Mouse (Mus musculus) spleen, postnatal 14 days (tissue): ENCODE data around the gene Phactr1.

Experiments used
- DNase-seq, 2 experiments: peaks; one replicate each; pipeline ENCODE4 v3.0.0; 2021 to 2022; ENCODE audit warnings: low spot score in 2 of 2

The Phactr1 gene

DNA sequence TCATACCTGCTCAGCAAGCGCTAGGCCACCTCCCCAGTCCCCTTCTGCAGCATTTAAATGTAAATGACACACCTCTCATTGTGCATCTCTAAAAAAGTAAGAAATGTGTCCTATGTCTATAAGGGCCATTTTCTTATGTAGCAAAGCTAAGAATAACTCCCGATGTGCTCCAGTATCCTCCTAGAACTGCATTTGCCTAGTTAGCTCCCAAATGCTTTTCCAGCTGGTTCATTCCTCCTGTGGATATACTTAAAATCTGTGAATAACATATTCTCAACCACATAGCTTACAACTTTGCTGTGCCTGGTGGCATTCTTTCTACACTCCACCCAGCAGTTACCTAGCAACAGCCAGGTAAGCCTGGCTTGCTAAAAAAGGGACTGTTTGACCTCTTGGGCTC lies 349.8 kb downstream of the Phactr1 start:
- DNase-seq: no peak

- no peak for DNase-seq
Observed at GRCm38 (mm10) chr13:43032451-43032850, 352.0 kb downstream of the Phactr1 start.

- DNase-seq: no peak
Observed at GRCm38 (mm10) chr13:43036510-43036909, 356.1 kb downstream of the Phactr1 start.

GRCm38 (mm10) chr13:43042766-43043165 lies 362.3 kb downstream of the Phactr1 start:
- DNase-seq: no peak

DNA sequence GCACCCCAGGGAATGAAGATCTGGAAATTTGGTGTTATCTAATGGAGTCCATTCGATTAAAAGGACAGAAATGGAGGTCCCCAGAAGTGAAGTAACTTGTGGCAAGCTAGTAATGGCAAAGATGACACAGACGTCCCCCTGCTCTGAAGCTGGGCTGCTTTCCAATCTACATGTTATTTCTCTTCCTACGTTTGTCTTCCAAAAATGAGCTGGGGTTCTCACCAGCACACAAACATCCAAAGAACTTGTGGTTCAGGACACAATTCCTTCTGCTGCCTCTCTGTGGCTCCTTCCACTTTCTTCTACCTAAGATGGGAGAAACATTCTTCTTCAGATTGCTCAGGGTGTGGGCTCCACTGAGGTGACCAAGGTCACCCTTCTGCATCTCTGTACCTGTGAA lies 368.1 kb downstream of the Phactr1 start:
- DNase-seq: no peak

- DNase-seq: no peak
Observed at GRCm38 (mm10) chr13:43053201-43053600, 372.8 kb downstream of the Phactr1 start.

GRCm38 (mm10) chr13:43055136-43055535 lies 374.7 kb downstream of the Phactr1 start:
- no peak for DNase-seq

DNA sequence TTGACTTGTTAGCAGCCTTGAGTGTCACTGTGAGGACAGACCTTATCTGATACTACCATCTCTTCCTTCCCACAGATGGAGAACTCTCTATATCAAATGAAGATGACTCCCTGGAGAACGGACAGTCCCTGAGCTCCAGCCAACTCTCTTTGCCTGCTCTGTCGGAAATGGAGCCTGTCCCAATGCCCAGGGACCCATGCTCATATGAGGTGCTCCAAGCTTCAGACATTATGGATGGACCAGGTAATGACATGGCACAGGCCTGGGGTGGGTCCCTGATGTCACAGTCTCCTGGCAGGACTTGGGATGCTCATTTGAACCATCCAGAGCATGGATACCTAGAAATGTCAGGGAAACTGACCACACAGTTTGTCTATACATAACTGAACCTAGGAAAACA lies 376.7 kb downstream of the Phactr1 start:
- DNase-seq: no peak

DNA sequence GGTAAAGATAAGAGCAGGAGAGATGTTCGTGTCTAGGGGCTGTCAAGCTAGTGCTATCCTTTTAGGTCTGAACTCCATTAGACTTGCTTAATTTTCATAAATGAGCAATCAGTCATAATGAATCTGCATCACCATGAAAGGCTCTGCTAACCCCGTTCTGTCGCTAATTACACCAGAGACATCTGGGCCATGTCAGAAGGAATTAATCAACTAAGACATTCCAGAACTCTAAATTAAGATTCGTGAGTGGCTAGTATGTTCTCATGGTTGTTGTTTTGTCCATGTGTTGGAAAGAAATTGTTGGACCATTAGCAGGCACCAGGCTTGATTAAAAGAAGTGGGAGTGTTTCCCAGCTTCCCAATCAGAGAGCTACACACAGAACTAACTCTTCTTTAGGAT lies 382.9 kb downstream of the Phactr1 start:
- no peak for DNase-seq

DNA sequence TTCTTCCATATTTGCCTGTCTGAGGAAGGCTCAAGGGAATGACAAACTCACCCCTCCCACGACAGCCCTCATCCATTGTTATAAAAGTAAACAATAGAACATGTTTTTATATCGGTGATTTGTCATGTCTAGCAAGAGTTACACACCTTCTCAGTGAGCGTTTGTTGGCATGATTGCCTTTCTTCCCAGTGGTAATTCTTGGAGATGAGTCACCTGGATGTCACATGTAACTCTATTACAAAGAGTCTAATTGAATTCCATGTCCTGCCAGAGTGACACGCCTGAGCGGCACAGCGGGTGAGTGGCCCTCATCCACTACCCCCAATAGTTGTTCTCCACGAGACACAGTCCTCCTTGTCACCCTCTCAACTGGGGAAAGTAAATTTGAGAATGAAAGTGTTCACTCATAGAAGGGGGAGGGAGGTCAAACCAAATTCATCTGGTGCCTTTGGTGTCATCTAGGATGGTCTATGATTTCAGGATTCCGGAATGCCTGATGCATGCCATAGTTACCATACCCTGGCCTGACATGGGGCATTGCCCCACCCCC lies 388.4 kb downstream of the Phactr1 start:
- DNase-seq: no peak

DNA sequence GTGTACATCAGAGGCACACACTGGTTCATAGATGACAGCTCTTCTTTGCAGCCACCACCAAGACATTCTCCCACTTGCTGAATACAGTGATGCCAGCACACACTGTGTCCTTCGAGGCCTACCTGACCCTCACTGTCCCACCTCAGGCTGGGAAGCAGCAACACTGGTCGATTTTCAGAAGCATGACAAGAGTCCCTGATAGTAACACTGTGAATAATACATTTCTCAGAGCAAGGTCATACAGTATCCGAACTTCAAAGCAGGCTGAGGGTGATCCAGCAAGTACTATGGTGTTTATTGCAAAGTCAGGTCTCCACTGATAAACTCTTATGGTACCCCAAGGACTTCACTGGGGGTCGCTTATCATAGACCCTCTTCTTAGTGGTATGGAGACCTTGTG lies 390.1 kb downstream of the Phactr1 start:
- DNase-seq: no peak

GRCm38 (mm10) chr13:43070971-43071370 lies 390.5 kb downstream of the Phactr1 start:
- DNase-seq: no peak

DNA sequence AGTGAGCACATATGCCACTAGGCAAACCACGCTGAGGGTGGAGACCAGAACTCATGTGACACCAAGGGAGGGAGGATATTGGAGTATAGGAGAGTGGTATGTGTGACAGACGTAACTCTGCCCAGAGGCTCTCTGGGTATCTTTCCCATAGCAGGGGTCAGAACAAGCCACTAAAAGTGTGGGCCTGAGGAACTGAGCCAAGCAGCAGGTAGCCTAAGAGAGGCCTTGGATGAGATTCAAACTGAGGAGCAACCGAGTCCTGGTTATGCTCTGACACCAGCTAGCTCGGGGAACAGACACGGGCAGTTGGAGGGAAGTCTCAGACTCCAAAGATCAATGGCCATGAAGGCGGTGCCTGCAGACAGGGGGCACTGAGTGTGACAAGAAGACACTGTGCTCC lies 395.0 kb downstream of the Phactr1 start:
- DNase-seq: no peak

- DNase-seq: no peak
Observed at GRCm38 (mm10) chr13:43077485-43077884, 397.1 kb downstream of the Phactr1 start.

DNA sequence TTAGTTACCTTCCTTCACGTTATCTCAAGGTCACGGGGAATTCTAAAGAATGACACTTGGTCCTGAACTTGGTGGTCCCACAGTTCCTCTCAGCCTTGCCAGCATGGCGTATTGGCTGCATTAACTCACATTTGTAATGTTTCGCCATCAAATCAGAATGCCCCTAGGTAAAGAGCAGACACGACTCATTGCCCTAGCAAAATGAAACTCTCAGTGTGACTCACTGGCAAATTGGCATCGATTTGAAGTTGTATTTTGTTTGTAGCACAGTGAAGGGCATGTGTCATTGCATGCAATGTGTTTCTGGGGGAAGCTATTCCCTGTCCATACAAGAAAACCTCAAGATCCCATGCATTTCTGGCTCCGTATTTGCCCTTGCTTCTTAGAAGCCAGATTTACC lies 404.8 kb downstream of the Phactr1 start:
- DNase-seq: no peak

DNA sequence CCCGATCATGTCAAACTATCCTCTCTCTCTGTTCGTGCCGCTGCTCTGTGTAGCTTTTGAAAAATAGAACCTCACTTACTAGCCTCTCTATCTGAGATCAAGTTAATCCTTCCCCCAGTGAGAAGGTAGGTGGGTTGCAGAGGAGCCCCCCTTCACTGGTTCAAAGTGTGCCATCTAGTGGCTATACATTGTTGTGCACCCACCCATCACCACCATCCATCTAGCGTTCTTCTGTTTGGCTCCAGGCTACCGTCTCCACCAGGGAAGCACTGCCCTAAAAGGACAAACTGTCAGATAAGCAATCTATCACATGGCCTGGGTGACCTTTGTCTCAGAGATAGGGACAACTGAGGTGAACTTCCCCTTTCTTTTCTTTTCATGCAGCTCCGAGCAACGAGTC lies 413.9 kb downstream of the Phactr1 start:
- no peak for DNase-seq

DNA sequence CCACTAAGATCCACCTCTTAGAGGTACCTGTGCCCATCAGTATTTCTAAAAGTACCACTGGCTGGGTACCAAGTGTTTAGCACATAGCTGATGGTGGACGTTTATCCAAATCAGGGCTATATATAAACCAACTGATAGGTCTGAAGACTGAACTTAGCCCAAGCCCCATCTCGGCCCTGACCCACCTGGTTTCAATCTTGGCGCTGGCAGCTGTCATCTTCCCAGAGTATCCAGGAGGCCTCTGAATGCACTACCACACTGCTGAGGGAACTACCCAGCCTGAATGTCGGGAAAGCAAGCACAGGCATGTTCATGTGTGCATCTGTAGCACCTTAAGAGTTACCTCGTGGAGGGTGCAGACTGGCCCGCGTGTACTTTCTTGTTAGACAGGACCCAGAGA lies 422.5 kb downstream of the Phactr1 start:
- DNase-seq: no peak

DNA sequence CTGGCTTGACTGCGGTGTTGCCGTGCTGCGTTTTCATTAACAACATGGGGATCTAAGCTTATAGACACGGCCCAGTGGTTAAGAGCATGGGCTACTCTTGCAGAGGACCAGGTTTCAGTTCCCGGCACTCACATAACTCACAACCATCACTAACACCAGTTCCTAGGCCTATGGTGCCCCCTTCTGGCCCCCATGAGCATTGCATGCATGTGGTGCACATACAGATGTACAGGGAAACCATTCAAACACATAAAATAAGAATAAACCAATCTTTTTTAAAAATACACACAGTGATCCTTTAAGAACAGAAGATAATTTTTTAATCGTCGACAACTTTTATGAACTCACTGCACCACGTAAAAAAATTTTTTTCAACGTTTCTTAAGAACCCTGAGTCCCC lies 424.1 kb downstream of the Phactr1 start:
- no peak for DNase-seq

GRCm38 (mm10) chr13:43112280-43112679 lies 431.9 kb downstream of the Phactr1 start:
- no peak for DNase-seq

- no peak for DNase-seq
Observed at GRCm38 (mm10) chr13:43112707-43113106, 432.3 kb downstream of the Phactr1 start.

DNA sequence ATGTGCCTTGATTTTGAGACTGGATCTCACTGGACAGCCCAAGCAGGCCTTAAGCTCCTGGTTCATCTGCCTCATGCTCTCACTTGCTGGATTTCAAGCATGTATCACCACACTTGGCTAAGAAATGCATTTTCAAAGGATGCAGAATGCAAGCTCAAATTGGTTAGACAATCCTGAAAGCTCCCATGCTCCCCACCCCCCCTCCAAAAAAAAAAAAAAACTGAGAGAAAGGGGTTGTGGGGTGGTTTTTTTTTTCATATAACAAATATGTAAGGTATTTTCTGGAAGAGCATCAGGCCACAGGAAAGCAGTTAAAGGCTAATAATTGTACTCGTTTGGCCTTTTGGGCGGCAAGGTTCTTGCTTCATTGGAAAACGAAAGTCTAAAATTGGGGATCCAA lies 432.7 kb downstream of the Phactr1 start:
- no peak for DNase-seq

- peak in 1 of 2 experiments; percentile 21 for DNase-seq
Observed at GRCm38 (mm10) chr13:43122306-43123070, 442.1 kb downstream of the Phactr1 start.

- no peak for DNase-seq
Observed at GRCm38 (mm10) chr13:43123895-43124682, 443.7 kb downstream of the Phactr1 start.
